ENCODE assay signal across 22 mouse cellular contexts in genomic region chr5:149499936-149500335, GRCm38 (mm10). TPM values are rescaled to one million over a fixed set of nuclear protein-coding genes. Genes with fewer than 3 reads are reported as not detected.
"Had no signal": no experiment of that assay in that cellular context is flagged by ENCODE, and none has a peak within 500 bp of the region (broad histone marks: within the 10 kb centered on the region; RNA-seq: fewer than 3 reads in every experiment).

No protein-coding gene starts in this region.

- H3K36me3 ChIP-seq: midbrain, embryonic 10.5 days; midbrain, embryonic 12.5 days; neural tube, embryonic 13.5 days; neural tube, embryonic 15.5 days had no signal

- H3K4me3 ChIP-seq: midbrain, embryonic 10.5 days; midbrain, embryonic 12.5 days; myocyte; neural tube, embryonic 13.5 days; neural tube, embryonic 15.5 days had no signal

- H3K9me3 ChIP-seq: midbrain, embryonic 10.5 days; midbrain, embryonic 12.5 days; neural tube, embryonic 13.5 days; neural tube, embryonic 15.5 days had no signal

- ATAC-seq: midbrain, embryonic 16.5 days had no signal

- H3K27ac ChIP-seq: midbrain, embryonic 10.5 days; midbrain, embryonic 12.5 days; neural tube, embryonic 13.5 days; neural tube, embryonic 15.5 days had no signal

- H3K4me2 ChIP-seq: midbrain, embryonic 12.5 days; neural tube, embryonic 13.5 days; neural tube, embryonic 15.5 days had no signal

- H3K27me3 ChIP-seq: neural tube, embryonic 13.5 days; neural tube, embryonic 15.5 days had no signal

- H3K9ac ChIP-seq: midbrain, embryonic 12.5 days; neural tube, embryonic 13.5 days; neural tube, embryonic 15.5 days had no signal

- DNase-seq: lung, adult 2 months; lung, postnatal 4 days; midbrain, embryonic 14.5 days; retina, postnatal 1 day; right cerebral cortex, adult 18-20 months; right cerebral cortex, postnatal 25 days; right cerebral cortex, postnatal 4 days; spleen, adult 18-20 months; thymus, adult 18-20 months; thymus, postnatal 14 days; thymus, postnatal 36 days had no signal

RNA-seq across cellular contexts. Expression of gene Wdr95, which starts 28.5 kb away (rescaled TPM):
- total RNA-seq: megakaryocyte-erythroid progenitor cell, adult 5-6 weeks had no signal
- polyA plus RNA-seq: liver, embryonic 16.5 days; midbrain, embryonic 10.5 days; neural tube, embryonic 11.5 days; small intestine, adult 2 months; stomach, embryonic 14.5 days had no signal
